Mouse (Mus musculus) heart, embryonic 13.5 days (tissue): ENCODE measurements around the gene Gm17324. TPM values are rescaled to one million over a fixed set of nuclear protein-coding genes. Genes with fewer than 3 reads are reported as not detected.

Experiments
- ATAC-seq: fragments of 200-750 bp; cut with Nextera tagmentation; 2 replicates; pipeline ENCODE4 v1.8.0; 2017; ENCODE audit warnings: moderate TSS enrichment; ENCODE audit not compliant: insufficient number of reproducible peaks, low FRiP score, low TSS enrichment; ENCODE audit errors: extremely low read depth
- H3K27ac ChIP-seq: fragments of 300-500 bp; sonication (generic); replicated peaks from 2 replicates; pipeline ENCODE4 v1.5.1; 2015; ENCODE audit warnings: moderate library complexity, mild to moderate bottlenecking, inconsistent platforms
- H3K27me3 ChIP-seq: fragments of 300-500 bp; sonication (generic); replicated peaks from 2 replicates; pipeline ENCODE4 v1.6.1; 2015; ENCODE audit warnings: mild to moderate bottlenecking, inconsistent platforms
- H3K36me3 ChIP-seq: fragments of 300-500 bp; sonication (generic); 2 replicates; pipeline ENCODE4 v1.6.1; 2015; ENCODE audit warnings: mild to moderate bottlenecking, inconsistent platforms
- H3K4me1 ChIP-seq: fragments of 300-500 bp; sonication (generic); 2 replicates; pipeline ENCODE4 v1.6.1; 2015; ENCODE audit warnings: inconsistent platforms
- H3K4me2 ChIP-seq: fragments of 300-500 bp; sonication (generic); 2 replicates; pipeline ENCODE4 v1.6.1; 2015; ENCODE audit warnings: inconsistent platforms, mild to moderate bottlenecking, moderate library complexity
- H3K4me3 ChIP-seq: fragments of 300-500 bp; sonication (generic); 2 replicates; pipeline ENCODE4 v1.5.1; 2015; ENCODE audit warnings: moderate library complexity, mild to moderate bottlenecking, inconsistent platforms
- H3K9ac ChIP-seq: fragments of 300-500 bp; sonication (generic); 2 replicates; pipeline ENCODE4 v1.6.1; 2015; ENCODE audit warnings: inconsistent platforms, mild to moderate bottlenecking, moderate library complexity
- H3K9me3 ChIP-seq: fragments of 300-500 bp; sonication (generic); 2 replicates; pipeline ENCODE4 v1.6.1; 2016; ENCODE audit warnings: inconsistent platforms
- WGBS: fragments of 180-500 bp; shearing (Covaris S2); methylation state at CpG from one replicate; pipeline ENCODE4 v1.1.7; 2015; ENCODE audit warnings: mixed read lengths; 5-methylcytosine and 5-hydroxymethylcytosine counted together
- polyA plus RNA-seq: library from polyadenylated mRNA; unstranded; fragments of >200 nt; fragmentation: Nextera tagmentation; extraction: Ambion mirVana; gene quantifications from 2 replicates; pipeline ENCODE4 v1.2.1, GENCODE M21; 2015

Gm17324 gene
- polyA plus RNA-seq, 1 experiment from 2014 or later: 0.71 TPM

GRCm38 (mm10) chr9:78463337-78463736, 14.8 kb upstream of the Gm17324 start:
- H3K36me3 ChIP-seq: peaks cover 97% of the 10 kb centered on the region
- no peak overlapping the region for H3K4me2 ChIP-seq
- no peak overlapping the region for H3K9ac ChIP-seq
- WGBS: 77% methylated on average over 4 of the region's 4 CpGs
- no peaks in the 10 kb centered on the region for H3K4me1 ChIP-seq
- no peak overlapping the region for H3K27ac ChIP-seq
- no peak for ATAC-seq
- no peaks in the 10 kb centered on the region for H3K9me3 ChIP-seq
- no peaks in the 10 kb centered on the region for H3K27me3 ChIP-seq
- no peak overlapping the region for H3K4me3 ChIP-seq

- 78% methylated on average over 8 of the region's 8 CpGs for WGBS
- no peaks in the 10 kb centered on the region for H3K9me3 ChIP-seq
- H3K9ac ChIP-seq: no peak overlapping the region
- no peak overlapping the region for H3K4me2 ChIP-seq
- no peak overlapping the region for H3K4me3 ChIP-seq
- no peaks in the 10 kb centered on the region for H3K27me3 ChIP-seq
- H3K27ac ChIP-seq: no peak overlapping the region
- ATAC-seq: no peak
- H3K4me1 ChIP-seq: no peaks in the 10 kb centered on the region
- H3K36me3 ChIP-seq: peaks cover 88% of the 10 kb centered on the region
Observed at GRCm38 (mm10) chr9:78457026-78457425, 8.4 kb upstream of the Gm17324 start.

GRCm38 (mm10) chr9:78451382-78451781, 2.8 kb upstream of the Gm17324 start:
- Histone ChIP-seq H3K27me3 (peaks cover 8% of the 10 kb centered on the region), H3K36me3 (peaks cover 49% of the 10 kb centered on the region), H3K27ac (no peak overlapping the region), H3K4me3 (no peak overlapping the region), H3K9me3 (no peaks in the 10 kb centered on the region), H3K4me2 (no peak overlapping the region), H3K4me1 (peaks cover 13% of the 10 kb centered on the region), H3K9ac (no peak overlapping the region)
- ATAC-seq: no peak
- 71% methylated on average over 4 of the region's 4 CpGs for WGBS

GRCm38 (mm10) chr9:78450404-78450803, 1.8 kb upstream of the Gm17324 start:
- WGBS: 77% methylated on average over 5 of the region's 5 CpGs

GRCm38 (mm10) chr9:78447606-78447972, 997 bp downstream of the Gm17324 start:
- H3K4me1 ChIP-seq: peaks cover 20% of the 10 kb centered on the region
- peak overlapping the region; percentile 97 for H3K9ac ChIP-seq
- peak overlapping the region; percentile 80 for H3K4me2 ChIP-seq

More at GRCm38 (mm10) chr9:78450404-78450803, 1.8 kb upstream of the Gm17324 start:
- Histone ChIP-seq H3K9ac (no peak overlapping the region), H3K4me1 (peaks cover 13% of the 10 kb centered on the region), H3K4me2 (no peak overlapping the region), H3K27ac (no peak overlapping the region), H3K27me3 (peaks cover 18% of the 10 kb centered on the region), H3K9me3 (no peaks in the 10 kb centered on the region), H3K36me3 (peaks cover 42% of the 10 kb centered on the region), H3K4me3 (no peak overlapping the region)
- ATAC-seq: no peak

GRCm38 (mm10) chr9:78442579-78443392, 5.8 kb downstream of the Gm17324 start, which contains the start of gene Cgas:
Gene Cgas (minus strand): TSS chr9:78443237.
- no peak for ATAC-seq
- H3K27ac ChIP-seq: no peak within 1 kb of the TSS

More at GRCm38 (mm10) chr9:78447606-78447972, 997 bp downstream of the Gm17324 start:
- peak overlapping the region; percentile 97 for H3K4me3 ChIP-seq
- H3K27ac ChIP-seq: no peak overlapping the region
- H3K27me3 ChIP-seq: peaks cover 46% of the 10 kb centered on the region
- ATAC-seq: no peak
- H3K36me3 ChIP-seq: peaks cover 18% of the 10 kb centered on the region
- no peaks in the 10 kb centered on the region for H3K9me3 ChIP-seq
- 31% methylated on average over 9 of the region's 9 CpGs for WGBS

GRCm38 (mm10) chr9:78442237-78442578, 6.4 kb downstream of the Gm17324 start:
- Histone ChIP-seq H3K9ac (peak overlapping the region; percentile 75), H3K36me3 (no peaks in the 10 kb centered on the region), H3K4me2 (peak overlapping the region; percentile 87), H3K4me1 (peaks cover 18% of the 10 kb centered on the region), H3K27ac (no peak overlapping the region), H3K4me3 (peak overlapping the region; percentile 57), H3K27me3 (peaks cover 83% of the 10 kb centered on the region), H3K9me3 (no peaks in the 10 kb centered on the region)
- ATAC-seq: no peak
- WGBS: 10% methylated on average over 9 of the region's 9 CpGs

More at GRCm38 (mm10) chr9:78442579-78443392, 5.8 kb downstream of the Gm17324 start, which contains the start of gene Cgas:
- Histone ChIP-seq H3K4me1 (peaks cover 21% of the 10 kb centered on the region), H3K4me2 (peak within 1 kb of the TSS; percentile 87), H3K36me3 (no peaks in the 10 kb centered on the region), H3K4me3 (peak within 1 kb of the TSS; percentile 57), H3K9ac (peak within 1 kb of the TSS; percentile 75), H3K27me3 (peaks cover 83% of the 10 kb centered on the region), H3K9me3 (no peaks in the 10 kb centered on the region)
- WGBS: 1% methylated on average over 81 of the region's 81 CpGs

GRCm38 (mm10) chr9:78439426-78439825, 9.2 kb downstream of the Gm17324 start:
- no peak for ATAC-seq
- Histone ChIP-seq H3K36me3 (no peaks in the 10 kb centered on the region), H3K27me3 (peaks cover 55% of the 10 kb centered on the region), H3K9me3 (no peaks in the 10 kb centered on the region), H3K9ac (no peak overlapping the region), H3K4me1 (peaks cover 18% of the 10 kb centered on the region), H3K4me3 (no peak overlapping the region), H3K4me2 (no peak overlapping the region), H3K27ac (no peak overlapping the region)
- 68% methylated on average over 5 of the region's 5 CpGs for WGBS

- Histone ChIP-seq H3K27ac (no peak overlapping the region), H3K9ac (no peak overlapping the region), H3K27me3 (peaks cover 4% of the 10 kb centered on the region), H3K4me3 (no peak overlapping the region), H3K36me3 (no peaks in the 10 kb centered on the region), H3K4me1 (peaks cover 9% of the 10 kb centered on the region; the same call in 1 of the 2 replicates), H3K4me2 (no peak overlapping the region), H3K9me3 (no peaks in the 10 kb centered on the region)
- 80% methylated on average over 5 of the region's 5 CpGs for WGBS
- no peak for ATAC-seq
Observed at GRCm38 (mm10) chr9:78432471-78432870, 16.1 kb downstream of the Gm17324 start.

GRCm38 (mm10) chr9:78430486-78430885, 18.1 kb downstream of the Gm17324 start:
- WGBS: 68% methylated on average over 6 of the region's 6 CpGs
- Histone ChIP-seq H3K4me2 (no peak overlapping the region), H3K27ac (no peak overlapping the region), H3K27me3 (peaks cover 4% of the 10 kb centered on the region; the same call in 1 of the 2 replicates), H3K9me3 (no peaks in the 10 kb centered on the region), H3K9ac (no peak overlapping the region), H3K36me3 (no peaks in the 10 kb centered on the region), H3K4me3 (no peak overlapping the region), H3K4me1 (peaks cover 10% of the 10 kb centered on the region; the same call in 1 of the 2 replicates)
- ATAC-seq: no peak

- WGBS: 56% methylated on average over 2 of the region's 2 CpGs
Observed at GRCm38 (mm10) chr9:78429551-78429950, 19.0 kb downstream of the Gm17324 start.

More at GRCm38 (mm10) chr9:78429551-78429950, 19.0 kb downstream of the Gm17324 start:
- H3K9me3 ChIP-seq: no peaks in the 10 kb centered on the region
- no peak overlapping the region for H3K4me3 ChIP-seq
- peaks cover 10% of the 10 kb centered on the region; the same call in 1 of the 2 replicates for H3K4me1 ChIP-seq
- peaks cover 4% of the 10 kb centered on the region; the same call in 1 of the 2 replicates for H3K27me3 ChIP-seq
- ATAC-seq: no peak
- H3K9ac ChIP-seq: no peak overlapping the region
- no peaks in the 10 kb centered on the region for H3K36me3 ChIP-seq
- H3K27ac ChIP-seq: no peak overlapping the region
- H3K4me2 ChIP-seq: no peak overlapping the region
